Mouse (Mus musculus) heart, adult 2 months (tissue): Measurements from ENCODE around the gene Rhbg.
A peak's percentile ranks its signal among the peaks of the same experiment; 100 is the strongest.

Experiments
- CTCF ChIP-seq: fragments of 200-600 bp; IDR thresholded peaks from 2 replicates; pipeline ENCODE4 v1.8.1; 2022; ENCODE audit warnings: antibody characterized with exemption, mild to moderate bottlenecking, moderate library complexity
- EP300 ChIP-seq: fragments of 200-500 bp; IDR thresholded peaks from 2 replicates; pipeline ENCODE4 v1.6.1; 2011; ENCODE audit warnings: low read depth, low read length, control low read depth; ENCODE audit not compliant: insufficient read depth
- POLR2A ChIP-seq: fragments of 200-500 bp; IDR thresholded peaks from 2 replicates; pipeline ENCODE4 v1.6.1; 2011; ENCODE audit warnings: mild to moderate bottlenecking, low read depth, low read length, control low read depth; ENCODE audit not compliant: insufficient read depth

DNA sequence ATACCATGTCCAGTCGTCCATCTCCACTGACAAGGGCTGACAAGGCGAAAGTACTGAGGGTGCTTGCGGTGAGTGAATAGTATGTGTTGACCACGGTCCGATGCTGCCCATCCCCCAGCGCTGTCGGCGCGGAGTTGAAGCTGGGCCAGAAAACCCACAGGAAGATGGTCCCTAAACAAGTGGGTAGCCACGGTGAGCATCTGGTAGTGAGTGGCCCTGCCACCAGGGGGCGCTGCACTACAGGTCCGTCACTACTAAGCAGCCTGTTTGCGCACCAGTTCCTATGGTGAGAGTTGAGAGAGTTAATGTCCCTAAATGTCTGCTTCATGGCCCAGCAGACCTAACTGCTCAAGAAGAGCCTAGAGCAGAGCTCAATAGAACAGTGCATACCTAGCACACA, 8.7 kb downstream of the Rhbg start:
- peak; percentile 96 for TF ChIP-seq CTCF
- no peak for TF ChIP-seq POLR2A
- no peak for TF ChIP-seq EP300
